Mouse (Mus musculus): Measurements from ENCODE around the gene Car5a. TPM values are rescaled to one million over a fixed set of nuclear protein-coding genes. Genes with fewer than 3 reads are reported as not detected.

Gene Car5a
- total and polyA plus RNA-seq, 2 experiments from 2014 or later = 0.52 TPM; not detected in 1

GRCm38 (mm10) chr8:121919731-121920130 lies 25.0 kb downstream of the Car5a start:
- no peak for DNase-seq
- Histone ChIP-seq H3K9ac (no peak overlapping the region), H3K9me3 (ENCODE audit: low read length) (no peaks in the 10 kb centered on the region), H3K36me3 (ENCODE audit: insufficient read depth) (no peaks in the 10 kb centered on the region), H3K27me3 (ENCODE audit: insufficient read depth, low read length) (no peaks in the 10 kb centered on the region), H3K4me1 (ENCODE audit: insufficient read depth) (no peaks in the 10 kb centered on the region), H3K4me2 (ENCODE audit: low read depth) (no peak overlapping the region), H3K4me3 (ENCODE audit: low read depth, low read length) (no peak overlapping the region), H3K27ac (ENCODE audit: low read depth, low read length) (no peak overlapping the region)
- no peak for TF ChIP-seq CTCF (IDR thresholded peaks at IDR 0.05; ENCODE audit: low read depth)
- no peak for ATAC-seq
- WGBS = 55% methylated on average over 3 of the region's 3 CpGs

GRCm38 (mm10) chr8:121919158-121919557 lies 25.5 kb downstream of the Car5a start:
- no peak for TF ChIP-seq CTCF (IDR thresholded peaks at IDR 0.05; ENCODE audit: low read depth)
- no peak for ATAC-seq
- H3K27me3 ChIP-seq (ENCODE audit: insufficient read depth, low read length) = no peaks in the 10 kb centered on the region
- H3K9me3 ChIP-seq (ENCODE audit: low read length) = no peaks in the 10 kb centered on the region
- no peaks in the 10 kb centered on the region for H3K4me1 ChIP-seq (ENCODE audit: insufficient read depth)
- H3K9ac ChIP-seq = no peak overlapping the region
- no peak overlapping the region for H3K4me3 ChIP-seq (ENCODE audit: low read depth, low read length)
- H3K4me2 ChIP-seq (ENCODE audit: low read depth) = no peak overlapping the region
- H3K27ac ChIP-seq (ENCODE audit: low read depth, low read length) = no peak overlapping the region
- no peaks in the 10 kb centered on the region for H3K36me3 ChIP-seq (ENCODE audit: insufficient read depth)
- no peak for DNase-seq
- 73% methylated on average over 4 of the region's 4 CpGs for WGBS

- Histone ChIP-seq H3K27ac (ENCODE audit: low read depth, low read length) (no peak overlapping the region), H3K4me3 (ENCODE audit: low read depth, low read length) (no peak overlapping the region), H3K9ac (no peak overlapping the region), H3K27me3 (ENCODE audit: insufficient read depth, low read length) (no peaks in the 10 kb centered on the region), H3K9me3 (ENCODE audit: low read length) (no peaks in the 10 kb centered on the region), H3K4me2 (ENCODE audit: low read depth) (no peak overlapping the region), H3K36me3 (ENCODE audit: insufficient read depth) (no peaks in the 10 kb centered on the region), H3K4me1 (ENCODE audit: insufficient read depth) (no peaks in the 10 kb centered on the region)
- DNase-seq (no peak), ATAC-seq (no peak)
- TF ChIP-seq CTCF (IDR thresholded peaks at IDR 0.05; ENCODE audit: low read depth) = no peak
- WGBS = 83% methylated on average over 8 of the region's 8 CpGs
Observed at GRCm38 (mm10) chr8:121913378-121913777, 31.3 kb downstream of the Car5a start.

- Histone ChIP-seq H3K27me3 (ENCODE audit: insufficient read depth, low read length) (no peaks in the 10 kb centered on the region), H3K4me1 (ENCODE audit: insufficient read depth) (peaks cover 5% of the 10 kb centered on the region; the same call in 1 of the 2 replicates), H3K27ac (ENCODE audit: low read depth, low read length) (no peak overlapping the region), H3K9ac (no peak overlapping the region), H3K4me3 (ENCODE audit: low read depth, low read length) (no peak overlapping the region), H3K36me3 (ENCODE audit: insufficient read depth) (no peaks in the 10 kb centered on the region), H3K4me2 (ENCODE audit: low read depth) (no peak overlapping the region), H3K9me3 (ENCODE audit: low read length) (no peaks in the 10 kb centered on the region)
- 63% methylated on average over 3 of the region's 3 CpGs for WGBS
- DNase-seq (no peak), ATAC-seq (no peak)
- TF ChIP-seq CTCF (IDR thresholded peaks at IDR 0.05; ENCODE audit: low read depth) = no peak
Observed at GRCm38 (mm10) chr8:121912831-121913230, 31.9 kb downstream of the Car5a start.

- Histone ChIP-seq H3K27me3 (ENCODE audit: insufficient read depth, low read length) (no peaks in the 10 kb centered on the region), H3K27ac (ENCODE audit: low read depth, low read length) (peak overlapping the region; percentile 1; the same call in 1 of the 2 replicates), H3K9me3 (ENCODE audit: low read length) (no peaks in the 10 kb centered on the region), H3K9ac (no peak overlapping the region), H3K36me3 (ENCODE audit: insufficient read depth) (no peaks in the 10 kb centered on the region), H3K4me1 (ENCODE audit: insufficient read depth) (peaks cover 5% of the 10 kb centered on the region; the same call in 1 of the 2 replicates), H3K4me2 (ENCODE audit: low read depth) (no peak overlapping the region), H3K4me3 (ENCODE audit: low read depth, low read length) (no peak overlapping the region)
- WGBS = 50% methylated on average over 7 of the region's 7 CpGs
- ATAC-seq (no peak), DNase-seq (no peak)
- TF ChIP-seq CTCF (IDR thresholded peaks at IDR 0.05; ENCODE audit: low read depth) = no peak
Observed at GRCm38 (mm10) chr8:121911987-121912386, 32.7 kb downstream of the Car5a start.

GRCm38 (mm10) chr8:121911400-121911799 lies 33.3 kb downstream of the Car5a start:
- Histone ChIP-seq H3K27me3 (ENCODE audit: insufficient read depth, low read length) (no peaks in the 10 kb centered on the region), H3K4me2 (ENCODE audit: low read depth) (no peak overlapping the region), H3K9me3 (ENCODE audit: low read length) (no peaks in the 10 kb centered on the region), H3K4me3 (ENCODE audit: low read depth, low read length) (no peak overlapping the region), H3K36me3 (ENCODE audit: insufficient read depth) (no peaks in the 10 kb centered on the region), H3K27ac (ENCODE audit: low read depth, low read length) (peak overlapping the region; percentile 1; the same call in 1 of the 2 replicates), H3K4me1 (ENCODE audit: insufficient read depth) (peaks cover 5% of the 10 kb centered on the region; the same call in 1 of the 2 replicates), H3K9ac (no peak overlapping the region)
- 88% methylated on average over 6 of the region's 6 CpGs for WGBS
- no peak for TF ChIP-seq CTCF (IDR thresholded peaks at IDR 0.05; ENCODE audit: low read depth)
- ATAC-seq (no peak), DNase-seq (no peak)

GRCm38 (mm10) chr8:121909663-121910062 lies 35.0 kb downstream of the Car5a start:
- no peak overlapping the region for H3K27ac ChIP-seq (ENCODE audit: low read depth, low read length)
- peak; percentile 86 for TF ChIP-seq CTCF (IDR thresholded peaks at IDR 0.05; ENCODE audit: low read depth)
- 5% methylated on average over 6 of the region's 6 CpGs for WGBS
- no peak overlapping the region for H3K4me2 ChIP-seq (ENCODE audit: low read depth)
- no peak overlapping the region for H3K9ac ChIP-seq
- no peaks in the 10 kb centered on the region for H3K9me3 ChIP-seq (ENCODE audit: low read length)
- ATAC-seq (no peak), DNase-seq (peak; percentile 87)
- no peaks in the 10 kb centered on the region for H3K36me3 ChIP-seq (ENCODE audit: insufficient read depth)
- no peaks in the 10 kb centered on the region for H3K27me3 ChIP-seq (ENCODE audit: insufficient read depth, low read length)
- no peak overlapping the region for H3K4me3 ChIP-seq (ENCODE audit: low read depth, low read length)
- H3K4me1 ChIP-seq (ENCODE audit: insufficient read depth) = peaks cover 14% of the 10 kb centered on the region
